Mouse (Mus musculus) erythroblast, embryonic 14.5 days (primary cell): ENCODE measurements around the gene Ccdc163.

ENCODE experiments used
- GATA1 ChIP-seq: IDR thresholded peaks from 2 replicates; pipeline ENCODE4 v1.6.1; 2012; ENCODE audit warnings: low read length, inconsistent platforms, mixed read lengths
- TAL1 ChIP-seq: IDR thresholded peaks from 3 replicates; pipeline ENCODE4 v1.6.1; 2012; ENCODE audit warnings: low read length, inconsistent platforms, mixed read lengths

GRCm38 (mm10) chr4:116710154-116710553 is 1.8 kb downstream of the Ccdc163 start:
- TF ChIP-seq GATA1: no peak
- TF ChIP-seq TAL1: no peak
